8 mouse cellular contexts compared by ENCODE assay signal in the genomic region with DNA sequence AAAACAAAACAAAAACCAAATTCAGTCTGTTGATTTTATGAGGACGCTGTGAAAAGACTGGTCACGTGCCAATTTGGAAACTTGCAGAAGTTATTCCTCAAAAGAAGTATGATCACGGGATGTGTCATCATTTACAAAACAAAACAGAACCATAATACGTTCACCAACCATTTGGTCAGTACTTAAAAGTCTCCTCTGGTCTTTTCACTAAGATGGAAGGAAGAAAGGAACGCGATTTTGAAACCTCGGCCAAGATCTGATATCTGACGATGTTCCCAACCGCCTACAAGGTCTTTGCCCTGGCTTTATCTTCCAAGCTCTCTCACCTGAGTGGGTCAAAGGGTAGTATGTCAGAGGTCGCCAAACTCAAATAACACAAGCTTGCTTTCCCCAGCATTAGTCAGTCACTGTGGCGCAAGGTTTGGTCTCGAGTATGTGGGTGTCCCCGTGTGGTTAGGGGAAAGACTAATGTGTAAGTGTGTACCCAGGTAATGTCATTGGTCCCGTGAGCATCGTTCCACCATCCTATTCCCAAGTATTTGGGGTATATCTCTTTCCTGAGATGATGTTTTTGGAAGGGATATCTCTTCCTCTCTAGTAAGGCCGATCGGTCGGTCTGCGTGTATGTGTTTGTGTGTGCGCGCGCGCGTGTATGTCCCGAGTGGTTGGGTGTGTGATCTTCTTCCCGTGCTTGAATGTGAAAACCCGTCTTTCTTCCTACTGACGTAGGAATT. TPM values are rescaled to one million over a fixed set of nuclear protein-coding genes. Genes with fewer than 3 reads are reported as not detected.
DNase-seq lines count a peak whose midpoint lies in the region; ATAC-seq and TF ChIP-seq lines count a peak whose summit lies in the region.

No protein-coding gene starts in this region.

- peaks cover 31% of the 10 kb centered on the region for H3K36me3 ChIP-seq in E14TG2a.4 (ENCODE audit: insufficient read depth, low read length)
- H3K36me3 ChIP-seq in stomach, embryonic 15.5 days: no peaks in the 10 kb centered on the region

- peak overlapping the region; percentile 48 for H3K4me2 ChIP-seq in stomach, embryonic 15.5 days

- peak overlapping the region; percentile 84 for H3K4me3 ChIP-seq in E14TG2a.4 (replicated peaks; ENCODE audit: low read length)
- peak overlapping the region; percentile 58 for H3K4me3 ChIP-seq in stomach, embryonic 15.5 days (replicated peaks)

- peak overlapping the region; percentile 83; the same call in 1 of the 2 replicates for H3K27ac ChIP-seq in stomach, embryonic 15.5 days

- TF ChIP-seq CTCF in E14TG2a.4 (conservative IDR thresholded peaks at IDR 0.05; ENCODE audit: low read length): no peak

- H3K27me3 ChIP-seq in E14TG2a.4 (ENCODE audit: insufficient read depth, low read length): no peaks in the 10 kb centered on the region
- H3K27me3 ChIP-seq in stomach, embryonic 15.5 days (replicated peaks): no peaks in the 10 kb centered on the region

- peaks cover 37% of the 10 kb centered on the region for H3K4me1 ChIP-seq in E14TG2a.4 (replicated peaks; ENCODE audit: low read depth, low read length)
- no peaks in the 10 kb centered on the region for H3K4me1 ChIP-seq in stomach, embryonic 15.5 days

- peak overlapping the region; percentile 56; the same call in 1 of the 2 replicates for H3K9ac ChIP-seq in stomach, embryonic 15.5 days

- WGBS in stomach, embryonic 15.5 days: 23% methylated on average over 28 of the region's 28 CpGs

- peak; percentile 0 for DNase-seq in layer of hippocampus, adult 9-10 months (ENCODE audit: low spot score)
- DNase-seq in layer of hippocampus, postnatal 14 days (ENCODE audit: low spot score in 2 of 2): no peak
- DNase-seq in c-Kit-positive CD71-positive TER-119-positive erythroid progenitor cells, embryonic 14.5 days (ENCODE audit: low spot score): peak; percentile 31
- DNase-seq in heart, adult 8-10 months (ENCODE audit: low spot score): peak; percentile 21
- DNase-seq in kidney, adult 8-10 months: peak; percentile 16 to 19
- peak; percentile 18 for DNase-seq in lung, postnatal 10 days

- no peaks in the 10 kb centered on the region for H3K9me3 ChIP-seq in E14TG2a.4 (ENCODE audit: low read length)
- H3K9me3 ChIP-seq in stomach, embryonic 15.5 days: no peaks in the 10 kb centered on the region

- no peak for ATAC-seq in stomach, embryonic 15.5 days (ENCODE audit: insufficient read depth, low FRiP score, low read depth)

RNA-seq across cellular contexts. Expression of a gene that starts 0.9 kb away (rescaled TPM):
- total RNA-seq in layer of hippocampus, postnatal 14 days (2021): 10 to 100 TPM; 33.5 to 35.2 TPM
- total RNA-seq in heart, adult 8-10 months (2022): 10 to 100 TPM; 23.2 to 25.8 (median 25.4) TPM
- 56.5 and 57.3 TPM in 2 replicates for polyA plus RNA-seq in stomach, embryonic 15.5 days (2015; fragmentation: Nextera tagmentation; extraction: Ambion mirVana)

RNA-seq across cellular contexts. Expression of a gene that starts 38.3 kb away (rescaled TPM):
- total RNA-seq in layer of hippocampus, postnatal 14 days (2021): 1 to 10 TPM; 5.3 to 5.7 TPM
- 1 to 10 TPM; 4.1 to 6.0 (median 4.7) TPM for total RNA-seq in heart, adult 8-10 months (2022)
- 5.7 and 6.0 TPM in 2 replicates for polyA plus RNA-seq in stomach, embryonic 15.5 days (2015; fragmentation: Nextera tagmentation; extraction: Ambion mirVana)

RNA-seq across cellular contexts. Expression of a gene that starts 38.4 kb away (rescaled TPM):
- 10 to 100 TPM; 49.3 to 56.3 TPM for total RNA-seq in layer of hippocampus, postnatal 14 days (2021)
- total RNA-seq in heart, adult 8-10 months (2022): 10 to 100 TPM; 13.7 to 18.3 (median 15.3) TPM
- 26.2 and 27.9 TPM in 2 replicates for polyA plus RNA-seq in stomach, embryonic 15.5 days (2015; fragmentation: Nextera tagmentation; extraction: Ambion mirVana)

RNA-seq across cellular contexts. Expression of a gene that starts 39.6 kb away (rescaled TPM):
- total RNA-seq in layer of hippocampus, postnatal 14 days (2021): 1 to 10 TPM; 2.0 to 2.1 TPM
- 1 to 10 TPM; 1.4 to 5.6 (median 2.2) TPM for total RNA-seq in heart, adult 8-10 months (2022)
- polyA plus RNA-seq in stomach, embryonic 15.5 days (2015; fragmentation: Nextera tagmentation; extraction: Ambion mirVana): 4.8 and 5.9 TPM in 2 replicates

Comparison
In these comparisons a context has a peak if more than half of its experiments do, and no peak if none do; other contexts are left out.
1. DNase-seq: peak in layer of hippocampus, adult 9-10 months (single experiment), c-Kit-positive CD71-positive TER-119-positive erythroid progenitor cells, embryonic 14.5 days (single experiment), heart, adult 8-10 months (single experiment), kidney, adult 8-10 months (2 of 2) and lung, postnatal 10 days (single experiment); none in layer of hippocampus, postnatal 14 days (0 of 2).